Mouse (Mus musculus): ENCODE data around the gene Cela3b.

GRCm38 (mm10) chr4:137465125-137465787 is 34.9 kb upstream of the Cela3b start:
- TF ChIP-seq CTCF (IDR thresholded peaks at IDR 0.05; ENCODE audit: low read depth, low read length) (no peak), POLR2A (IDR thresholded peaks at IDR 0.05; ENCODE audit: extremely low read depth, insufficient read depth, low read length) (no peak)

Data from liver, adult 2 months (tissue).